Mouse (Mus musculus) MEL (cell line): ENCODE measurements around the gene Styx. TPM values are rescaled to one million over a fixed set of nuclear protein-coding genes. Genes with fewer than 3 reads are reported as not detected.

Source experiments
- DNase-seq: peaks from one replicate; pipeline ENCODE4 v3.0.0; 2011; ENCODE audit warnings: low read depth, low spot score
- H3K27ac ChIP-seq: 2 replicates; pipeline ENCODE4 v1.5.1; 2012; ENCODE audit warnings: low read depth, mild to moderate bottlenecking, control low read depth, low read length, moderate library complexity; ENCODE audit not compliant: control insufficient read depth
- H3K27me3 ChIP-seq, 2 experiments: fragments of 150-350 bp in 1 of 2; sonication (generic) in 1 of 2; 2 replicates each; pipeline ENCODE4 v1.6.1; 2012; ENCODE audit warnings: low read length in 2 of 2, mild to moderate bottlenecking in 2 of 2, improper control_type of control experiment in 1 of 2, moderate library complexity in 1 of 2; ENCODE audit not compliant: insufficient read depth in 2 of 2, control insufficient read depth in 1 of 2
- H3K36me3 ChIP-seq, 2 experiments: 2 replicates each; pipeline ENCODE4 v1.6.1; 2012 to 2014; ENCODE audit warnings: low read length in 2 of 2, improper control_type of control experiment in 1 of 2, inconsistent platforms in 1 of 2, mild to moderate bottlenecking in 1 of 2; ENCODE audit not compliant: insufficient read depth in 2 of 2, control insufficient read depth in 1 of 2
- H3K4me1 ChIP-seq, 2 experiments: fragments of 150-350 bp in 1 of 2; sonication (generic) in 1 of 2; 2 replicates each; pipeline ENCODE4 v1.6.1; 2012; ENCODE audit warnings: low read length in 2 of 2, improper control_type of control experiment in 1 of 2, mild to moderate bottlenecking in 1 of 2; ENCODE audit not compliant: insufficient read depth in 2 of 2, control insufficient read depth in 1 of 2
- H3K4me3 ChIP-seq, 2 experiments: fragments of 150-350 bp in 1 of 2; sonication (generic) in 1 of 2; 2 replicates each; pipeline ENCODE4 v1.5.1; 2012; ENCODE audit warnings: low read depth in 2 of 2, low read length in 2 of 2, mild to moderate bottlenecking in 2 of 2, moderate library complexity in 2 of 2, control low read depth in 1 of 2, improper control_type of control experiment in 1 of 2; ENCODE audit not compliant: control insufficient read depth in 1 of 2, insufficient read depth in 1 of 2
- H3K79me2 ChIP-seq: 2 replicates; pipeline ENCODE4 v1.6.1; 2012; ENCODE audit warnings: mild to moderate bottlenecking, low read length, moderate library complexity; ENCODE audit not compliant: control insufficient read depth, poor library complexity, insufficient read depth
- H3K9ac ChIP-seq: 2 replicates; pipeline ENCODE4 v1.6.1; 2012; ENCODE audit warnings: low read depth, mild to moderate bottlenecking, control low read depth, low read length, moderate library complexity; ENCODE audit not compliant: control insufficient read depth, poor library complexity, severe bottlenecking
- H3K9me3 ChIP-seq: fragments of 150-350 bp; sonication (generic); replicated peaks from 2 replicates; pipeline ENCODE4 v1.6.1; 2012; ENCODE audit warnings: mild to moderate bottlenecking, low read length, improper control_type of control experiment, moderate library complexity; ENCODE audit not compliant: insufficient read depth
- BHLHE40 ChIP-seq: IDR thresholded peaks from 2 replicates; pipeline ENCODE4 v1.6.1; 2012; ENCODE audit warnings: low read depth, mild to moderate bottlenecking, inconsistent platforms, low read length, improper control_type of control experiment, borderline replicate concordance
- CHD1 ChIP-seq: IDR thresholded peaks from 2 replicates; pipeline ENCODE4 v1.6.1; 2012; ENCODE audit warnings: low read depth, mild to moderate bottlenecking, inconsistent platforms, low read length, improper control_type of control experiment
- CHD2 ChIP-seq: IDR thresholded peaks from 2 replicates; pipeline ENCODE4 v1.6.1; 2011; ENCODE audit warnings: low read length, improper control_type of control experiment
- ELF1 ChIP-seq: IDR thresholded peaks from 2 replicates; pipeline ENCODE4 v1.6.1; 2014; ENCODE audit warnings: low read depth, mild to moderate bottlenecking, inconsistent platforms, low read length, improper control_type of control experiment, moderate library complexity
- EP300 ChIP-seq, 2 experiments: IDR thresholded peaks; 2 replicates each; pipeline ENCODE4 v1.6.1; 2011; ENCODE audit warnings: improper control_type of control experiment in 2 of 2, low read length in 2 of 2, low read depth in 1 of 2, mild to moderate bottlenecking in 1 of 2
- GABPA ChIP-seq: IDR thresholded peaks from 2 replicates; pipeline ENCODE4 v1.6.1; 2012; ENCODE audit warnings: low read depth, mild to moderate bottlenecking, inconsistent platforms, low read length, improper control_type of control experiment, moderate library complexity
- KAT2A ChIP-seq: conservative IDR thresholded peaks from 2 replicates; pipeline ENCODE4 v1.6.1; 2012; ENCODE audit warnings: low read depth, low read length, improper control_type of control experiment, inconsistent platforms
- MAFK ChIP-seq: IDR thresholded peaks from 2 replicates; pipeline ENCODE4 v1.6.1; 2011; ENCODE audit warnings: low read depth, mild to moderate bottlenecking, low read length, improper control_type of control experiment, borderline replicate concordance
- MAZ ChIP-seq: IDR thresholded peaks from 2 replicates; pipeline ENCODE4 v1.6.1; 2012; ENCODE audit warnings: low read depth, mild to moderate bottlenecking, inconsistent platforms, low read length, improper control_type of control experiment
- MYB ChIP-seq: IDR thresholded peaks from 2 replicates; pipeline ENCODE4 v1.6.1; 2011; ENCODE audit warnings: mild to moderate bottlenecking, low read depth, low read length, improper control_type of control experiment
- NRF1 ChIP-seq: IDR thresholded peaks from 2 replicates; pipeline ENCODE4 v1.6.1; 2014; ENCODE audit warnings: low read depth, mild to moderate bottlenecking, inconsistent platforms, low read length, improper control_type of control experiment, moderate library complexity; ENCODE audit not compliant: poor library complexity, insufficient read depth, severe bottlenecking
- POLR2A ChIP-seq, 2 experiments: IDR thresholded peaks; 2 replicates each; pipeline ENCODE4 v1.6.1; 2011 to 2012; ENCODE audit warnings: low read length in 2 of 2, mild to moderate bottlenecking in 2 of 2, control low read depth in 1 of 2, improper control_type of control experiment in 1 of 2, low read depth in 1 of 2, moderate library complexity in 1 of 2; ENCODE audit not compliant: control insufficient read depth in 1 of 2, insufficient read depth in 1 of 2, poor library complexity in 1 of 2
- POLR2AphosphoS2 ChIP-seq: IDR thresholded peaks from 2 replicates; pipeline ENCODE4 v1.6.1; 2011; ENCODE audit warnings: low read length, improper control_type of control experiment
- POLR2AphosphoS5 ChIP-seq: IDR thresholded peaks from 2 replicates; pipeline ENCODE4 v1.6.1; 2012; ENCODE audit warnings: low read depth, borderline replicate concordance, mild to moderate bottlenecking, inconsistent platforms, low read length, moderate library complexity, mixed read lengths
- RCOR1 ChIP-seq: IDR thresholded peaks from 2 replicates; pipeline ENCODE4 v1.6.1; 2012; ENCODE audit warnings: low read depth, mild to moderate bottlenecking, inconsistent platforms, low read length, improper control_type of control experiment
- TAL1 ChIP-seq: IDR thresholded peaks from 2 replicates; pipeline ENCODE4 v1.6.1; 2012; ENCODE audit warnings: mild to moderate bottlenecking, inconsistent platforms, low read length, moderate library complexity, mixed read lengths
- TCF12 ChIP-seq: IDR thresholded peaks from 2 replicates; pipeline ENCODE4 v1.6.1; 2014; ENCODE audit warnings: low read depth, mild to moderate bottlenecking, inconsistent platforms, low read length, improper control_type of control experiment, moderate library complexity
- UBTF ChIP-seq: IDR thresholded peaks from 2 replicates; pipeline ENCODE4 v1.6.1; 2012; ENCODE audit warnings: low read depth, mild to moderate bottlenecking, inconsistent platforms, low read length, improper control_type of control experiment, moderate library complexity, borderline replicate concordance; ENCODE audit not compliant: insufficient read depth
- USF1 ChIP-seq: IDR thresholded peaks from 2 replicates; pipeline ENCODE4 v1.6.1; 2014; ENCODE audit warnings: low read depth, mild to moderate bottlenecking, inconsistent platforms, low read length, improper control_type of control experiment, moderate library complexity
- USF2 ChIP-seq, 2 experiments: IDR thresholded peaks; 2 replicates each; pipeline ENCODE4 v1.6.1; 2011 to 2012; ENCODE audit warnings: improper control_type of control experiment in 2 of 2, low read length in 2 of 2, borderline replicate concordance in 1 of 2, inconsistent platforms in 1 of 2, low read depth in 1 of 2, mild to moderate bottlenecking in 1 of 2; ENCODE audit not compliant: insufficient read depth in 1 of 2
- ZC3H11A ChIP-seq: IDR thresholded peaks from 2 replicates; pipeline ENCODE4 v1.6.1; 2012; ENCODE audit warnings: low read depth, mild to moderate bottlenecking, inconsistent platforms, low read length, improper control_type of control experiment
- ZKSCAN1 ChIP-seq: IDR thresholded peaks from 2 replicates; pipeline ENCODE4 v1.6.1; 2012; ENCODE audit warnings: low read depth, mild to moderate bottlenecking, inconsistent platforms, low read length, improper control_type of control experiment, moderate library complexity
- ZMIZ1 ChIP-seq: IDR thresholded peaks from 2 replicates; pipeline ENCODE4 v1.6.1; 2012; ENCODE audit warnings: low read depth, mild to moderate bottlenecking, inconsistent platforms, low read length, improper control_type of control experiment, moderate library complexity
- ZNF384 ChIP-seq: IDR thresholded peaks from 2 replicates; pipeline ENCODE4 v1.6.1; 2012; ENCODE audit warnings: low read depth, mild to moderate bottlenecking, inconsistent platforms, low read length, improper control_type of control experiment
- polyA plus RNA-seq, 2 experiments: library from polyadenylated mRNA; stranded (reverse) in 1 of 2; unstranded in 1 of 2; fragments of >175 nt in 1 of 2; fragments of >200 nt in 1 of 2; gene quantifications; 2 replicates each; pipeline versions ENCODE4 v1.2.1 to v1.2.4; 2012; ENCODE audit warnings: low replicate concordance in 2 of 2, low read depth in 1 of 2; ENCODE audit not compliant: insufficient read length in 2 of 2, insufficient read depth in 1 of 2, missing spikeins in 1 of 2
- total RNA-seq: library from RNA; depleted of rRNA; stranded (reverse); fragments of 300-350 nt; gene quantifications from 2 replicates; pipeline ENCODE4 v1.2.3, GENCODE M21; 2012

The Styx gene
- total and polyA plus RNA-seq, 3 experiments = 18.0 to 27.2 TPM; not detected in 1

DNA sequence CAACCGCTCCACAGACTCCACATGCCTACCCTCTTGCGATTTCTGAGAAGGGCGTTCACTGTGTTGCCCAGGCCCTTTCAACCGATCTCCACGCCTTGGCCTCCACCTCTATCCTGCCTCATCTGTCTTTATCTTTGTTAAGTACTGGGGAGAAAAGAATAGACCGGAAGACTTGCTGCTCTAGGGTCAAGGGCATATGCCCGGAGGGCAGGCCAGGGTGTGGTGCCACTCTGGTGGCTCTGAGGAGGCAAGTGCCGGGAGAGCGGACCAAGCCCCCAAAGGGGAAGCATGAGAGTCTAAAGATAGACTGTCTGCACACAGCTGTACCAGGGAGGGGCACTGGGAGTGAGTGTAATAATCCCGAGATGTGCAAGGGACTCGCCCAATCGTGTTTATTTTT, 94.6 kb downstream of the Styx start:
- Histone ChIP-seq H3K36me3 (no peaks in the 10 kb centered on the region), H3K79me2 (no peaks in the 10 kb centered on the region), H3K9me3 (no peaks in the 10 kb centered on the region), H3K27ac (no peak overlapping the region), H3K4me1 (no peaks in the 10 kb centered on the region), H3K27me3 (no peaks in the 10 kb centered on the region; a peak in 1 of 4 replicates), H3K9ac (no peak overlapping the region), H3K4me3 (no peak overlapping the region)
- TF ChIP-seq POLR2AphosphoS2 (no peak), ZKSCAN1 (no peak), EP300 (IDR thresholded peaks at IDR 0.05; ENCODE audit: low read depth in 1 of 2, low read length in 2 of 2) (no peak), USF1 (no peak), TAL1 (no peak), UBTF (no peak), POLR2AphosphoS5 (no peak), POLR2A (IDR thresholded peaks at IDR 0.05; ENCODE audit: control insufficient read depth in 1 of 2, insufficient read depth in 1 of 2, low read depth in 1 of 2, low read length in 2 of 2, poor library complexity in 1 of 2) (no peak), CHD2 (no peak), GABPA (no peak), NRF1 (no peak), ZNF384 (no peak)
- no peak for DNase-seq

DNA sequence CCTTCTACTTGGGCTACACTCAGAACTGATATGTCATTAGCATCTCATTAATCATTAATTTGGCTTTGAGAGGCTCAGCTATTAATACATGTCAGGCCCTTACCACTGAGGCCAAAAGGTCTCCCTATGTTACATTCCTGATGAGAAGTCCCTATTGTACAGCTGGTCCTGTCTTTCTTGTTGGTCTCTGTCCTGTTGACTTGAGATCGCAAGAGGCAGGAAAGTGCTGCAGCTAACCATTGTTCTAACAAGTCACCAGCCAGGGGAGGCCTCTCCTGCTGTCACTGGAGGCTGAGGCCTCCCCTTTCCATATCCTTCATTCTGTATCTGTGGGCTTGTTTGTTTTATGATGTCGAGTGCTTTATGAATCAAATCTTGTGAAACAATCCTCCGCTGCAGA, 95.9 kb downstream of the Styx start:
- Histone ChIP-seq H3K4me1 (no peaks in the 10 kb centered on the region), H3K36me3 (no peaks in the 10 kb centered on the region), H3K27me3 (no peaks in the 10 kb centered on the region; a peak in 1 of 4 replicates), H3K27ac (no peak overlapping the region), H3K9ac (no peak overlapping the region), H3K79me2 (no peaks in the 10 kb centered on the region), H3K9me3 (no peaks in the 10 kb centered on the region), H3K4me3 (no peak overlapping the region)
- DNase-seq = no peak
- no peak for TF ChIP-seq UBTF
- no peak for TF ChIP-seq NRF1
- no peak for TF ChIP-seq ELF1
- TF ChIP-seq KAT2A = no peak
- TF ChIP-seq MYB = no peak
- TF ChIP-seq POLR2AphosphoS5 = no peak
- no peak for TF ChIP-seq MAZ
- TF ChIP-seq POLR2AphosphoS2 = no peak
- TF ChIP-seq RCOR1 = no peak
- TF ChIP-seq BHLHE40 = no peak
- no peak for TF ChIP-seq ZMIZ1
- no peak for TF ChIP-seq GABPA
- TF ChIP-seq CHD1 = no peak
- no peak for TF ChIP-seq TCF12
- no peak for TF ChIP-seq USF2 (IDR thresholded peaks at IDR 0.05; ENCODE audit: borderline replicate concordance in 1 of 2, insufficient read depth in 1 of 2, low read depth in 1 of 2, low read length in 2 of 2)
- no peak for TF ChIP-seq ZC3H11A
- no peak for TF ChIP-seq ZKSCAN1
- TF ChIP-seq MAFK = no peak
